Mouse (Mus musculus) limb, embryonic 14.5 days (tissue): ENCODE results near the gene Fah. TPM values are rescaled to one million over a fixed set of nuclear protein-coding genes. Genes with fewer than 3 reads are reported as not detected.

Experiments
- ATAC-seq: fragments of 200-750 bp; cut with Nextera tagmentation; 2 replicates; pipeline ENCODE4 v1.8.0; 2017; ENCODE audit warnings: low read depth, moderate number of reproducible peaks, moderate TSS enrichment; ENCODE audit not compliant: low FRiP score
- DNase-seq: peaks from one replicate; pipeline ENCODE4 v3.0.0-alpha.2; 2015; ENCODE audit warnings: low spot score
- H3K27ac ChIP-seq: fragments of 300-500 bp; sonication (generic); replicated peaks from 2 replicates; pipeline ENCODE4 v1.5.1; 2014; ENCODE audit warnings: low read depth, mild to moderate bottlenecking, low read length, moderate library complexity, mixed read lengths
- H3K27me3 ChIP-seq: fragments of 300-500 bp; sonication (generic); 2 replicates; pipeline ENCODE4 v1.6.1; 2014; ENCODE audit warnings: low read length, mixed read lengths; ENCODE audit not compliant: control insufficient read depth, insufficient read depth
- H3K36me3 ChIP-seq: fragments of 300-500 bp; sonication (generic); 2 replicates; pipeline ENCODE4 v1.6.1; 2014; ENCODE audit warnings: mild to moderate bottlenecking, low read length, moderate library complexity, mixed read lengths; ENCODE audit not compliant: control insufficient read depth, insufficient read depth
- H3K4me1 ChIP-seq: fragments of 300-500 bp; sonication (generic); 2 replicates; pipeline ENCODE4 v1.6.1; 2014; ENCODE audit warnings: antibody characterized with exemption, low read length, mixed read lengths; ENCODE audit not compliant: control insufficient read depth, insufficient read depth
- H3K4me2 ChIP-seq: fragments of 300-500 bp; sonication (generic); replicated peaks from 2 replicates; pipeline ENCODE4 v1.6.1; 2014; ENCODE audit warnings: low read depth, mild to moderate bottlenecking, low read length, moderate library complexity; ENCODE audit not compliant: severe bottlenecking
- H3K4me3 ChIP-seq: fragments of 300-500 bp; sonication (generic); replicated peaks from 2 replicates; pipeline ENCODE4 v1.5.1; 2014; ENCODE audit warnings: low read length
- H3K9ac ChIP-seq: fragments of 300-500 bp; sonication (generic); 2 replicates; pipeline ENCODE4 v1.6.1; 2014; ENCODE audit warnings: mild to moderate bottlenecking, low read depth, low read length, moderate library complexity; ENCODE audit not compliant: severe bottlenecking
- H3K9me3 ChIP-seq: fragments of 300-500 bp; sonication (generic); 2 replicates; pipeline ENCODE4 v1.6.1; 2016; ENCODE audit warnings: low read length; ENCODE audit not compliant: control insufficient read depth
- POLR2A ChIP-seq: fragments of 200-500 bp; IDR thresholded peaks from 2 replicates; pipeline ENCODE4 v1.8.0; 2012; ENCODE audit warnings: inconsistent platforms, mild to moderate bottlenecking, moderate library complexity, borderline replicate concordance; ENCODE audit not compliant: insufficient read depth, insufficient read length; ENCODE audit errors: extremely low read depth
- WGBS: fragments of 180-500 bp; shearing (Covaris S2); extraction: QIAGEN DNeasy Blood & Tissue Kit; methylation state at CpG from one replicate; pipeline ENCODE4 v1.1.7; 2014; 5-methylcytosine and 5-hydroxymethylcytosine counted together
- polyA plus RNA-seq, 2 experiments: library from polyadenylated mRNA; depleted of rRNA in 1 of 2; stranded (reverse) in 1 of 2; unstranded in 1 of 2; fragments of >200 nt; fragmentation: Nextera tagmentation in 1 of 2; extraction: Ambion mirVana in 1 of 2; gene quantifications; 2 replicates each; pipeline versions ENCODE4 v1.2.1 to v1.2.3; 2012 to 2014

Gene Fah
- polyA plus RNA-seq, 2 experiments = 5.0 to 7.4 TPM

DNA sequence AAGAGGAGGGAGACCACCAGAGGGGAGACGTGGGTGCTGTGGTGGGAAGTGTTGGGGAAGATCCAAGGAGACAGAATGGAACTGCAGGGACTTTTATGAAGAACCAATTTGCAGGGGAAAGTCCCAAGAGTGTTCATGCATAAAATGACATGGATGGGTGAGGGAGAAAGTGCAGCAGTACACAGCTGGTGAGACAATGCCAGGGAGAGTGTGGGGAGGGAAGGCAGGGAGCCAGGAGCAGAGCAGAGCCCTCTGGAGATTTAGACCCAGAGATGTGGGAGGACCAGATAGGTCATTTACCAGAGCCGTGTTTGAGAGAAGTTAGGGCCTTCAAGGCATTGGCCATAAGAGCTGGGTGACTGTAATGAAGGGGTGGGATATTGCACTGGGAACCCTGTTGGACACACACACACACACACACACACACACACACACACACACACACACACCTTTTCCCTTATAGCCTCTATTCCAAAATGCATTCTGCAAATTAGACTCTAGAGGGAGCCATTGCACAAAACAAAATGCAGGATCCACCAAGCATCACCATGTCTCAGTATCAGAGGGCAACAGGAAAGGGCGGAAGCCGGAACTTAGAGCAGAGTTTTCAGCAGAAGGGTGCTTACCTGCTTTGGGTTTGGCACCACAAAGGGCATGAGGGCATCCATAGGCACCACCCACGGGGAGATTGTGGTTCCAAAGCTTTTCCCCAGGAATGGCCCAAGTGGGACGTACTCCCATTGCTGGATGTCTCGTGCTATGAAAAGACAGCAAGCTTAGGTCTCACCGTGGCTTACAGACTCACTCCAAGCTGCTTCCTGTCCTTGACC is 12.2 kb downstream of the Fah start:
- no peaks in the 10 kb centered on the region for H3K36me3 ChIP-seq

GRCm38 (mm10) chr7:84591347-84591746 is 15.2 kb downstream of the Fah start:
- no peaks in the 10 kb centered on the region for H3K27me3 ChIP-seq
- no peak overlapping the region for H3K4me3 ChIP-seq
- no peaks in the 10 kb centered on the region for H3K36me3 ChIP-seq
- no peaks in the 10 kb centered on the region for H3K9me3 ChIP-seq
- 78% methylated on average over 3 of the region's 3 CpGs for WGBS
- H3K27ac ChIP-seq = no peak overlapping the region
- no peak overlapping the region for H3K4me2 ChIP-seq
- H3K9ac ChIP-seq = no peak overlapping the region
- 0 out of 2 replicates have a peak, but pooled peaks cover 2% of the 10 kb centered on the region for H3K4me1 ChIP-seq
- ATAC-seq (no peak), DNase-seq (no peak)
- TF ChIP-seq POLR2A = no peak

More for the DNA sequence above, 12.2 kb downstream of the Fah start:
- no peak overlapping the region for H3K4me2 ChIP-seq
- peak; percentile 64 for ATAC-seq
- no peaks in the 10 kb centered on the region for H3K9me3 ChIP-seq
- H3K4me3 ChIP-seq = no peak overlapping the region
- peak; percentile 60 for DNase-seq
- H3K27ac ChIP-seq = no peak overlapping the region
- H3K9ac ChIP-seq = no peak overlapping the region
- no peaks in the 10 kb centered on the region for H3K27me3 ChIP-seq
- 52% methylated on average over 8 of the region's 8 CpGs for WGBS
- 0 out of 2 replicates have a peak, but pooled peaks cover 2% of the 10 kb centered on the region for H3K4me1 ChIP-seq
- TF ChIP-seq POLR2A = no peak

GRCm38 (mm10) chr7:84590622-84591021 is 15.9 kb downstream of the Fah start:
- H3K9ac ChIP-seq = no peak overlapping the region
- DNase-seq = no peak
- ATAC-seq = no peak
- 0 out of 2 replicates have a peak, but pooled peaks cover 2% of the 10 kb centered on the region for H3K4me1 ChIP-seq
- H3K27me3 ChIP-seq = no peaks in the 10 kb centered on the region
- no peak overlapping the region for H3K27ac ChIP-seq
- H3K4me2 ChIP-seq = no peak overlapping the region
- TF ChIP-seq POLR2A = no peak
- H3K9me3 ChIP-seq = no peaks in the 10 kb centered on the region
- no peak overlapping the region for H3K4me3 ChIP-seq
- no peaks in the 10 kb centered on the region for H3K36me3 ChIP-seq
- WGBS = 87% methylated on average over 2 of the region's 2 CpGs

DNA sequence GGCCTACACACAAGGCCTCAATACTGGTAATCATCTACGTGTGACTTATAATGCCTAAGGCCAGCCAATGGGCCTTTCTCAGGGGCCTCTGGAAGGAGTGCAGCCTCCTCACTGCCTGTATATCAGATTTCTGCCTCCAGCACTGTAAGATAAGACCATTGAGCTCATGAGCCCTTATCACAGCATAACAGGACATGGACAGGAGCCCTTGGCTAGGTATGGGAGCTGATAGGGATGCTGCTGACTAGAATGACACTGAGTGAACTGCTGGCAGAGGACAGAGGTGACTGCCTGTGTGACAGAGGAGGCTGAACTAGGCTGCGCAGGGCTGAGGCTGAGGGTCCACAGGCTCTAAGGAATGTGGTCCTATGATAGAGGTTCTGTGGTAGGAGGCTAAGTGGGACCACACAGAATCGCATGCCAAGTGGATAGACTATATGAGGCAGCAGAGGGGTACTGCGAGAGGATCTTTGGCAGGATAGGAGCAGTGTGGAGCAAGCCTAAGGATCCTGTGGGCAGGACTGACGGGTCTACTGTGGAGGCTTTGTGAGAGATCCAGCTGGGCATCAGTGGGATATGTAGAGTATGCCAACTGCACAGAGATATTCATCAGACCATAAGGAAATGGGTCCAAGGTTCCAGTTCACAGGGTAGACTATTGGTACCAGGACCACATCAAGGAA is 19.3 kb downstream of the Fah start:
- Histone ChIP-seq H3K9me3 (no peaks in the 10 kb centered on the region), H3K9ac (no peak overlapping the region), H3K27me3 (no peaks in the 10 kb centered on the region), H3K4me1 (no peaks in the 10 kb centered on the region), H3K4me2 (no peak overlapping the region), H3K4me3 (no peak overlapping the region), H3K36me3 (no peaks in the 10 kb centered on the region), H3K27ac (no peak overlapping the region)
- TF ChIP-seq POLR2A = no peak
- no peak for ATAC-seq
- no peak for DNase-seq
- WGBS = 84% methylated on average over 5 of the region's 5 CpGs

DNA sequence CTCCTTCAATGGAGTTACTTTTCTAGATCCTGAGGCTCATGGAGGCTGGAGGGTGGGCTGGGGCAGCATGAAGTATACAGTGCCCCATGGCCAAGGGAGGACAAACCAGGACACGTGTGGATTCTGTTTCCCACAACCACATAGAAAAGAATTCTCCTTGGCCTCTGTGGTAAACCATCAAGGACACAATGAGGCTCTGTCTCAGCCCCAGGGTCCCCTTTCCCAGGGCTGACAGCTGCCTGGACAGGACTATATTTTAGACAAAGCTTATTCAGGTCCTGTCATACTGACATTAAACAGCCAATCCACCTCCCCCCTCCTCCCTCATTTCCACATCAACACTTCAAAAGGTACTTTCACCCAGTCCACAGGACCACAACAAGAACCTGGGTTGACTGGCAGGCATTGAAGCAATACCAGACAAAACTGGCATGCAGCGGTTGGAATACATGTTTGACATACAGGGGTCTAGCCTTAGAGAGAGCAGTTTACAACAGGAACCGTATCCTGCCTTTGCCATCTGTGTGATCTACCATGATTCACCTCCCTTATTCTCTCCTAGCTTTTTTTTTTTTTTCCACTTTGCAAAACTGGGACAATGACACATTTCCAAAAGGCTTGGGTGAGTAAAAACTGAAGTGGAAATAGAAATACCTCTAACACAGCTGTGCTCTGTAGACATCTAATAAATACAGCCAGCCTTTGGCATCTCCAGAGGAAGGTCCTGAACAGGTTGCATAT is 20.0 kb downstream of the Fah start:
- Histone ChIP-seq H3K9ac (no peak overlapping the region), H3K4me3 (no peak overlapping the region), H3K4me2 (no peak overlapping the region), H3K9me3 (no peaks in the 10 kb centered on the region), H3K27me3 (no peaks in the 10 kb centered on the region), H3K27ac (no peak overlapping the region), H3K36me3 (no peaks in the 10 kb centered on the region), H3K4me1 (no peaks in the 10 kb centered on the region)
- 79% methylated on average over 3 of the region's 3 CpGs for WGBS
- no peak for TF ChIP-seq POLR2A
- no peak for DNase-seq
- no peak for ATAC-seq
